Mouse (Mus musculus): ENCODE results near the gene Tmem88b.
"Not testable (repeated sequence)": the region's sequence is repeated elsewhere in the genome, so short reads cannot be mapped to it uniquely, and the experiment has no call there.

Gene Tmem88b

DNA sequence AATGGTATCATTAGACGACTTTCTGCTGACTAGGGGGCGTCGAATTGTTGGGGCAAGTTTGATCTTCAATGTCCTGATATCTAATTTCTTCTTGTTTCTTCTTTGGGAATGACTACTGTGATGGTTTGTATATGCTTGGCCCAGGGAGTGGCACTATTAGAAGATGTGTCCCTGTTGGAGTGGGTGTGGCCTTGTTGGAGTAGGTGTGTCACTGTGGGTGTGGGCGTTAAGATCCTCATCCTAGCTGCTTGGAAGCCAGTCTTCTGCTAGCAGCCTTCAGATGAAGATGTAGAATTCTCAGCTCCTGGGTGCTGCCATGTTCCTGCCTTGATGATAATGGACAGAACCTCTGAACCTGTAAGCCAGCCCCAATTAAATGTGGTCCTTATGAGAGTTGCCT lies 3.2 kb upstream of the Tmem88b start:
- DNase-seq (ENCODE audit: low read depth, low spot score), result not testable (repeated sequence)

GRCm38 (mm10) chr4:155788300-155788699 lies 2.6 kb upstream of the Tmem88b start:
- no peak for DNase-seq (ENCODE audit: low read depth, low spot score)

DNA sequence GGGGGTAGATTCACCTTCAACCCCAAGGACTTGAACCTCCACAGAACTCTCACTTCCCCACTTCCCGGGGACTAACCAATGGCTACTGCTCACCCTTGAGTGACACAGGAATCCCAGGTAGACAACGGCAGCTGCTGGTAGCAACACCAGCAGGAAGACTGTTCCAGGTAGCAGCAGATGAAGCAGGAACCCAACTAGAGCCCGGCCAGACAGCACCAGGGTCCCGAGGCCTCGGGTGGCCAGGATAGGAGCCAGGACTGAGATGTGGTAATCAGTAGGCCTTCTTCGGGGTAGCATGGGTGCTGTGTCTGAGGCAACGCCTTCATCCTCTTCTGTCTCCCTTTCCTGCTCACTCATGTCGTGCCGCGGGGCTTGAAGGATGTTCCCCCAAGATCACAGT lies 428 bp downstream of the Tmem88b start:
- DNase-seq (ENCODE audit: low read depth, low spot score), result no peak

GRCm38 (mm10) chr4:155784081-155784701 lies 1.5 kb downstream of the Tmem88b start:
- DNase-seq (ENCODE audit: low read depth, low spot score), result peak; percentile 78

DNA sequence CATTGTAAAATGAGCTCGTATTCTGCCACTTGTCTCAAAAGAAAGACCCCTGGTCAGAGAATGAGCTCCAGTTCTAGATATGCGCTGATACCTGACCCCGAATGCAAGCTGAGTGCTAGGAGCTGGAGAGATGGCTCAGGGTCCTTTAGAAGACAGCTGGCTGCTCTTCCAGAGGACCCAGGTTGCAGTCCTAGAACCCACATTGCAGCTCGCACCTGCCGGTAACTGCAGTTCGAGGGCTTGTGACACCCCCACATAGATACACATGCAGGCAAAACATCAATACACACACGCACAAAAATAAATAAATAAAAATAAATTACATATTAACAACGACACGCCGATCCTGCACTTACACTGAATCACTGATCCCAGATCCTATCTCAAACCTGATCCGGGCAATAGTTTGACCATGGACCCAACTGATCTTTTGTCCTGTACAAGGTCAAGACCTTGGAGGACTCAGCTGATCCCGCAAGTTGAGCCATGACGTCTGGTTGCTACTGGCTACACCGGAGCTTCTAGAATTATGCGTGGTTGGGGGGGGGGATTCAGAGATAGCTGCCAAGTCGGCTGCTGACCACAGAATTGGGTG lies 2.1 kb downstream of the Tmem88b start:
- no peak for DNase-seq (ENCODE audit: low read depth, low spot score)

DNA sequence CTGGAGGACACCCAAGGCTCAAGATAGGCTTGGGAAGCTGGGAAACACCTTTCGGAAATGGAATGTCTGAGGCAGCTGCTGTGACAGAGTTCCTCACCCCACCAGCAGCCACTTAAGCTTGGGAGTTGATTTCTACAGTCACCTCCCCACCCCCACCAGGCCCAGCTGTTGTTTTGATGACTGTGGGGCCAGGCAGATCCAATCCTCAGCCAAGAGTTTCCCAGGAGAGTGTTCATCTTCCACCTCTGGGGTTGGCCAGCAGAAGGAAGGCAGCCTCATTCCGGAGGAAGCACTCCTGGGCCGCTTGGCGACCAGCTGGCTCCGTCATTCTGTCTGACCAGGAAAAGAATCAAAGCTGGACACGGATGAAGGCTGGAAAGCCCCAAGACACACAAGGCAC lies 4.8 kb downstream of the Tmem88b start:
- DNase-seq (ENCODE audit: low read depth, low spot score), result peak; percentile 26

DNA sequence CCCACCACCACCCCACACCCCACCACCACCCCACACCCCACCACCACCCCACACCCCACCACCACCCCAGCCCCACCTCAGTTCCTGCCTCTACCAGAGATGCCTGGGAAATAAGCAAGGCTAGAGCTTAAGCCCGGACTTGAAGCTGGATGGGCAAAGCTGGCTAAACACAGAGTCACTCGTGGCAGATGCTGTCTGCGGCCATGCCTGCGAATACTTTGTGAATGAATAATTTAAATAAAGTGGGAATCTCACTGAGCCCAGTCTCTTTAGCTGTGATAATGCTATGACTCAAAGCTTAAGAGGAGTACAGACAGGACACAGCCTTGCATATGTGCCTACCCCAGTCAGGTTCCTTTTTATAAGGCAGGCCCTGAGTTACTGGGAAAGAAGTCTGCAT lies 6.2 kb downstream of the Tmem88b start:
- no peak for DNase-seq (ENCODE audit: low read depth, low spot score)

- no peak for DNase-seq (ENCODE audit: low read depth, low spot score)
These were observed 7.9 kb downstream of the Tmem88b start for GRCm38 (mm10) chr4:155777816-155778215.

DNA sequence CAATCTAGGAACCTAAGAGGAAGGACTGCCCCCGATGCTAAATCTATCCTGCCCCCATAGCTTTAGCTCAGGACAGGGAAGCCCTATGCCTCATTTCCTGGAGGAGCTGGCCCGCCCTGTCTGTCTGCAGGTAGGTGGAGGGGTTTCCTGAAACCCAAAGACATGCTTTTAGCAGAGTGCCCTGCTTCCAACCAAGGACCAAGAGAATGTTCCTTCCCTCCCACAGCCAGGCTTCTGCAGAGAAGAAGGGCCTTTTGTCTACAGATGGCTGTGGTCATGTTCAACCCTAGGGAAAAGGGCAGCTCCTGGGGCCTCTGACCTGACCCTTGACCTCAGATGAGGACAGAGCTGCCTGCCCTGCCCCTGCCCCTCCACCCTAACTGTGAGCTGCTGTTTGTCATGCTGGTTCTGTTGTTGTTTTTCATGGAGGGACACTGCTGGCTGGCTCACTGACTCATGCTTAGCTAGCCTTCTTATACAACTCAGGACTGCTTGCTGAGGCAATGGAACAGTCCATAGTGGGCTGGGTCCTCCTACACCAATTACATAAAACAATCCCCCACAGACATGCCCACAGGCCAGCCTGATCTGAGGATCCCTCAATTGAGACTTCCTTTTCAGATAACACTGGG lies 8.9 kb downstream of the Tmem88b start:
- no peak for DNase-seq (ENCODE audit: low read depth, low spot score)

GRCm38 (mm10) chr4:155775855-155776254 lies 9.8 kb downstream of the Tmem88b start:
- DNase-seq (ENCODE audit: low read depth, low spot score), result no peak

GRCm38 (mm10) chr4:155774971-155775740 lies 10.5 kb downstream of the Tmem88b start:
- no peak for DNase-seq (ENCODE audit: low read depth, low spot score)

GRCm38 (mm10) chr4:155774280-155774754 lies 11.4 kb downstream of the Tmem88b start, which contains the start of gene Vwa1:
Gene Vwa1, minus strand, starts transcription at chr4:155774698.
- peak; percentile 95 for DNase-seq (ENCODE audit: low read depth, low spot score)

GRCm38 (mm10) chr4:155773335-155774078 lies 12.2 kb downstream of the Tmem88b start:
- no peak for DNase-seq (ENCODE audit: low read depth, low spot score)

DNA sequence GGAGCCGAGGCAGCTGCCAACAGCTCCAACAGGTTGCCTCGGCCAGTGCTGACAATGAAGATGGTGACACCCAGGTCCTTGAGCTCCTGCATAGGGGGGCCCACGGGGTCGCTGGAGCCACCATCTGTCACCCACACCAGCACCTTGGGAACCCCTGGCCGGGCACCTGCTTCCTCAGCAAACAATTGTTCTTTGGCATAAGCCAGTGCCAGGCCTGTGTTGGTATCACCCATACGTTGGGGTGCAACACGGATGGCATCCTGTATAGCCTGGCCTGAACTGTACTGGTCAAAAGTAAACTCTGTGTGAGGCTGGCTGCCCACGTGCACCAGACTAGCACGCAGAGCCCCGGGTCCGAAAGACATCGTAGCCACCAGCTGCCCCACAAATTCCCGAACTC lies 12.9 kb downstream of the Tmem88b start:
- DNase-seq (ENCODE audit: low read depth, low spot score), result no peak

GRCm38 (mm10) chr4:155771706-155772105 lies 14.0 kb downstream of the Tmem88b start:
- DNase-seq (ENCODE audit: low read depth, low spot score), result no peak

DNA sequence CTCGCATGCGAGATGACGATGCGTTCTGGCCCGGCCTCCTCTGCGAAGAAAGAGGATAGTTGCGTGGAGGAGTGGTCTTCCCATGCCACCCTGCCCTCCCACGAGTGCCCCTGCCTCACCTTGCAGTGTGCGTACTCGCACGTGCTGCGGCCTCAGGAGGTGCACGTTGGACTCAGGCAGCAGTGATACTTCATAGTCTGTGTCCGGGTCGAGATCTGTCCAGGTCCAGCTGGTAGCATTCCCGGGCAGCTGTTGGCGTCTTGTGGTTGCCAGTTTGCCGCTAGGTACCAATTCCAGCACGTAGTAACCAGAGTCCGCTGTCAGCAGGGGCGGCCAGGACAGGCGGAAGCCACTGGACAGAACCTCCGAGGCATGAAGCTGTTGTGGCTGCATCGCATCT lies 15.0 kb downstream of the Tmem88b start:
- no peak for DNase-seq (ENCODE audit: low read depth, low spot score)

GRCm38 (mm10) chr4:155769880-155770512 lies 15.7 kb downstream of the Tmem88b start:
- DNase-seq (ENCODE audit: low read depth, low spot score), result peak; percentile 90

GRCm38 (mm10) chr4:155769496-155769879 lies 16.2 kb downstream of the Tmem88b start:
- no peak for DNase-seq (ENCODE audit: low read depth, low spot score)

DNA sequence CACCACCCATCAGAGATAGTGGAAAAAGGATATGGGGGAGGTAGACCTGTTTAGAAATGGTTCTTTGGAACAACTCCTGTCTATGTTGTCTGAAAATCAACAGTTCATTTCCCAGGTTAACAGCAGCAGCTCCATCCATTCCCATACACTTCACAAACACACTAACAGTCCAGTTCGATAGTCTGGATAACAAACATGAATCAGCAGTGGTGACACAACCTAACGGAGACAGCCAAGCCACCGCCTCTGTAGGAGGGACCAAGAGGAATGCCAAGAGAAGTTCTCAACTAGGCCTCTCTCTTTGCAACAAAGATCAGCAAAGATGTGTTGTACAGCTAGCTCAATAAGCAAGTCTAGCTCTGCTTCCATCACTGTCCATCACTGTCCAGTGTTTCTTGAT lies 23.3 kb downstream of the Tmem88b start:
- no peak for DNase-seq (ENCODE audit: low read depth, low spot score)

GRCm38 (mm10) chr4:155761356-155762099 lies 24.1 kb downstream of the Tmem88b start:
- DNase-seq (ENCODE audit: low read depth, low spot score), result peak; percentile 55
